8 mouse cellular contexts compared by ENCODE assay signal in the genomic region with DNA sequence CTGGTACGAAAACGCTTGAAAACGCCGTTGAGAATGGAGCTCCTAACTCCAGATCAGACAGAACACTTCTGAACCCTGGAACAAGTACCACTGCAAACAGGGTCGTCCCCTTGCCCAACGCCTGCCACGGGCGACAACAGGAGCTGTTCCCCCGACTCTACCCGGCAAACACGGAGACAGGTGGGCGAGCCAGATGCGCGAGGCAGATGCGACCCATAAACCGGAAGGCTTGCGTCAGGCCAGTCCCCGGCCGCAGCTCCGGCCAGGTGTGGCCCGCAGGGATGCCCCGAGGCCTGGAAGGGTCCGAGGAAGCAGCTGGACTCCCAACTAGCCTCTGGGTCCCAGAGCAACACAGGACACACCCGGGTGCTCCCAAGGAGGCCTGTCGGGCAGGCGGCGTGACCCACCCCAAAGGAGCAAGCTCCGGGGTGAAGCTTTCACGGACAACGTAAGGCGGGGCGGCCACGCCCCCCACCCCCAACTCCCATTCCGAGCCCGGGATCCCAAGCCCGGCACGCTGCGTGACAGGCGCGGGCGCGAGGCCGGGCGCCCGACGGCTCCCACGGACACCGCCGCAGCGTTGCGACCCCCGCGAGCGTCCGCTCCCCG. TPM values are rescaled to one million over a fixed set of nuclear protein-coding genes. Genes with fewer than 3 reads are reported as not detected.
DNase-seq lines count a peak whose midpoint lies in the region; ATAC-seq and TF ChIP-seq lines count a peak whose summit lies in the region.

No protein-coding gene starts in this region.

- no peaks in the 10 kb centered on the region for H3K9me3 ChIP-seq in forebrain, embryonic 13.5 days (replicated peaks)
- H3K9me3 ChIP-seq in intestine, embryonic 14.5 days (ENCODE audit: control insufficient read depth, low read length): no peaks in the 10 kb centered on the region
- no peaks in the 10 kb centered on the region for H3K9me3 ChIP-seq in liver, embryonic 16.5 days (replicated peaks; ENCODE audit: control insufficient read depth, low read length)

- H3K27ac ChIP-seq in forebrain, embryonic 13.5 days: peak overlapping the region; percentile 90
- H3K27ac ChIP-seq in intestine, embryonic 14.5 days (ENCODE audit: low read depth): peak overlapping the region; percentile 95
- peak overlapping the region; percentile 98 for H3K27ac ChIP-seq in liver, embryonic 16.5 days (ENCODE audit: low read length)

- WGBS in lung, adult 2 months: under 1% methylated on average over 53 of the region's 56 CpGs
- under 1% methylated on average over 47 of the region's 56 CpGs for WGBS in forebrain, embryonic 13.5 days
- under 1% methylated on average over 55 of the region's 56 CpGs for WGBS in intestine, embryonic 14.5 days
- under 1% methylated on average over 56 of the region's 56 CpGs for WGBS in liver, embryonic 16.5 days (ENCODE audit: insufficient replicate concordance)

- H3K27me3 ChIP-seq in forebrain, embryonic 13.5 days: no peaks in the 10 kb centered on the region
- no peaks in the 10 kb centered on the region for H3K27me3 ChIP-seq in intestine, embryonic 14.5 days (replicated peaks; ENCODE audit: control insufficient read depth, insufficient read depth, low read length)
- no peaks in the 10 kb centered on the region for H3K27me3 ChIP-seq in liver, embryonic 16.5 days (ENCODE audit: control insufficient read depth, insufficient read depth, low read depth, low read length)

- ATAC-seq in forebrain, embryonic 13.5 days: peak; percentile 25
- ATAC-seq in intestine, embryonic 14.5 days (replicated peaks; ENCODE audit: low FRiP score, low TSS enrichment, low read depth): peak; percentile 47
- peak; percentile 11 for ATAC-seq in liver, embryonic 16.5 days (ENCODE audit: low read depth)

- peak overlapping the region; percentile 94 for H3K4me2 ChIP-seq in forebrain, embryonic 13.5 days
- peak overlapping the region; percentile 89 for H3K4me2 ChIP-seq in intestine, embryonic 14.5 days (ENCODE audit: low read length)
- peak overlapping the region; percentile 76 for H3K4me2 ChIP-seq in liver, embryonic 16.5 days (ENCODE audit: low read depth, low read length)

- H3K4me3 ChIP-seq in lung, adult 2 months (replicated peaks; ENCODE audit: extremely low read depth, low read depth, low read length): peak overlapping the region; percentile 75
- peak overlapping the region; percentile 85 for H3K4me3 ChIP-seq in forebrain, embryonic 13.5 days
- peak overlapping the region; percentile 86 for H3K4me3 ChIP-seq in intestine, embryonic 14.5 days (ENCODE audit: low read depth, low read length)
- H3K4me3 ChIP-seq in liver, embryonic 16.5 days (ENCODE audit: low read depth, low read length): peak overlapping the region; percentile 82

- no peak for TF ChIP-seq CTCF in lung, adult 2 months (IDR thresholded peaks at IDR 0.05; ENCODE audit: insufficient read depth, low read length)

- peak overlapping the region; percentile 87 for H3K9ac ChIP-seq in forebrain, embryonic 13.5 days
- H3K9ac ChIP-seq in intestine, embryonic 14.5 days (ENCODE audit: low read length): peak overlapping the region; percentile 69
- H3K9ac ChIP-seq in liver, embryonic 16.5 days (ENCODE audit: low read depth, low read length): peak overlapping the region; percentile 97

- TF ChIP-seq POLR2A in lung, adult 2 months (IDR thresholded peaks at IDR 0.05; ENCODE audit: borderline replicate concordance, extremely low read depth, low read depth, low read length): 0 out of 2 replicates have a peak, but pooled peaks have one; percentile 8

- DNase-seq in lung, adult 2 months: peak; percentile 62
- DNase-seq in lung, postnatal 4 days: no peak
- DNase-seq in adipocyte (ENCODE audit: low spot score): peak; percentile 48
- peak; percentile 82 for DNase-seq in intestine, embryonic 14.5 days (ENCODE audit: low spot score)
- DNase-seq in ovary, postnatal 10 days (ENCODE audit: low spot score): peak; percentile 26
- DNase-seq in yolk sac, embryonic 10.5 days (ENCODE audit: low spot score): no peak

- H3K36me3 ChIP-seq in forebrain, embryonic 13.5 days (ENCODE audit: poor library complexity, severe bottlenecking): no peaks in the 10 kb centered on the region; the same call in 1 of the 2 replicates
- H3K36me3 ChIP-seq in intestine, embryonic 14.5 days (ENCODE audit: control insufficient read depth, insufficient read depth, low read length): no peaks in the 10 kb centered on the region
- no peaks in the 10 kb centered on the region for H3K36me3 ChIP-seq in liver, embryonic 16.5 days (ENCODE audit: control insufficient read depth, insufficient read depth)

- peaks cover 17% of the 10 kb centered on the region for H3K4me1 ChIP-seq in lung, adult 2 months (ENCODE audit: control insufficient read depth, insufficient read depth, low read length)
- H3K4me1 ChIP-seq in forebrain, embryonic 13.5 days: peaks cover 34% of the 10 kb centered on the region
- peaks cover 13% of the 10 kb centered on the region for H3K4me1 ChIP-seq in intestine, embryonic 14.5 days (replicated peaks; ENCODE audit: control insufficient read depth, insufficient read depth, low read length)
- peaks cover 24% of the 10 kb centered on the region for H3K4me1 ChIP-seq in liver, embryonic 16.5 days (ENCODE audit: control insufficient read depth, low read depth, low read length)

RNA-seq across cellular contexts. Expression of a gene that starts 1.4 kb away (rescaled TPM):
- polyA plus RNA-seq in lung, adult 2 months (2012; rRNA removed): 55.1 and 60.5 TPM in 2 replicates
- 56.9 and 58.4 TPM in 2 replicates for polyA plus RNA-seq in forebrain, embryonic 13.5 days (2015; fragmentation: Nextera tagmentation; extraction: Ambion mirVana)
- 62.0 and 67.7 TPM in 2 replicates for polyA plus RNA-seq in intestine, embryonic 14.5 days (2014; fragmentation: Nextera tagmentation; extraction: Ambion mirVana)
- polyA plus RNA-seq in liver, embryonic 16.5 days (2015; fragmentation: Nextera tagmentation; extraction: Ambion mirVana): 35.4 and 37.7 TPM in 2 replicates

Comparison
In these comparisons a context has a peak if more than half of its experiments do, and no peak if none do; other contexts are left out.
1. DNase-seq: peak in lung, adult 2 months (single experiment), adipocyte (single experiment), intestine, embryonic 14.5 days (single experiment) and ovary, postnatal 10 days (single experiment); none in lung, postnatal 4 days (0 of 2) and yolk sac, embryonic 10.5 days (single experiment).
2. Peak in every context shown above with its lines, with median percentiles within 50 percentile points of each other: H3K4me3 ChIP-seq, ATAC-seq, H3K27ac ChIP-seq, H3K4me2 ChIP-seq and H3K9ac ChIP-seq.